In genomic region chr11:4112861-4113260, GRCm38 (mm10) we compare ENCODE assay signal across 19 mouse cellular contexts.
"Had no signal": no experiment of that assay in that cellular context is flagged by ENCODE, and none has a peak within 500 bp of the region (broad histone marks: within the 10 kb centered on the region; RNA-seq: fewer than 3 reads in every experiment).

No protein-coding gene starts in this region.

- H3K9me3 ChIP-seq: liver, embryonic 15.5 days; midbrain, embryonic 10.5 days; midbrain, embryonic 12.5 days; neural tube, embryonic 13.5 days; neural tube, embryonic 15.5 days had no signal

- ATAC-seq: midbrain, embryonic 16.5 days had no signal

- H3K4me3 ChIP-seq: liver, embryonic 15.5 days; midbrain, embryonic 10.5 days; midbrain, embryonic 12.5 days; myocyte; neural tube, embryonic 13.5 days; neural tube, embryonic 15.5 days had no signal

- H3K27ac ChIP-seq: liver, embryonic 15.5 days; midbrain, embryonic 10.5 days; midbrain, embryonic 12.5 days; neural tube, embryonic 13.5 days; neural tube, embryonic 15.5 days had no signal

- H3K4me2 ChIP-seq: liver, embryonic 15.5 days; lung, embryonic 14.5 days; midbrain, embryonic 12.5 days; neural tube, embryonic 13.5 days; neural tube, embryonic 15.5 days had no signal

- H3K27me3 ChIP-seq: neural tube, embryonic 15.5 days had no signal

- H3K36me3 ChIP-seq: midbrain, embryonic 10.5 days had no signal

- DNase-seq: lung, adult 18-20 months; lung, embryonic 14.5 days; lung, postnatal 10 days; lung, postnatal 4 days; midbrain, embryonic 14.5 days; retina, postnatal 1 day; right cerebral cortex, adult 18-20 months; right cerebral cortex, postnatal 25 days; right cerebral cortex, postnatal 4 days; thymus, adult 18-20 months; thymus, postnatal 14 days; thymus, postnatal 36 days had no signal

- H3K9ac ChIP-seq: liver, embryonic 15.5 days; lung, embryonic 14.5 days; midbrain, embryonic 12.5 days; neural tube, embryonic 13.5 days; neural tube, embryonic 15.5 days had no signal
